Comparison of ENCODE assay signal across 24 mouse cellular contexts in the genomic region with DNA sequence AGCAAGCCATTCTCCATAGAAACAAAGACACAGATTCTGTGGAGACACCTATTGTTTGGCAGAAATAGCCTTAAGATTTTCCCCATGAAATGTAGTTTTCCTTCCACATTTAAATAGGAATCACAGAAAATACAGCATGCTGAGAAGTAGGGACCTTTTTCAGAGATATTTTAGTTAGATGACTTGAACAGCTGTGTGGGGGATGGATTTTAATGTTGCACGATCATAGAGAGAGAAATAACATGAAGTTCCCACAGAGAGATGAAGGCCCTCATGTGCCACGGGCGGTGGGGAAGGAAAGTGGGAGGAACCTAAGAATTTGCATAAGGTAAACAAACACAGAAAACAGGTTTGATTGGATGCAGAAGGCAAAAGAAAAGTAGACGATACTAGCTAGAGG.
"Had no signal": no experiment of that assay in that cellular context is flagged by ENCODE, and none has a peak within 500 bp of the region (broad histone marks: within the 10 kb centered on the region; RNA-seq: fewer than 3 reads in every experiment).

No protein-coding gene starts in this region.

- ATAC-seq: hindbrain, embryonic 16.5 days; inflammation-experienced regulatory T-cells, adult 6 months; intestine, embryonic 15.5 days; intestine, postnatal 0 days had no signal

- H3K4me3 ChIP-seq: gastrocnemius, adult 2 months; heart, adult 2 months; heart, embryonic 13.5 days; heart, embryonic 15.5 days; hindbrain, embryonic 10.5 days; hindbrain, embryonic 12.5 days; intestine, embryonic 15.5 days; limb, embryonic 10.5 days; limb, embryonic 12.5 days; liver, embryonic 13.5 days; liver, embryonic 15.5 days had no signal

- H3K27ac ChIP-seq: gastrocnemius, adult 2 months; heart, adult 2 months; heart, embryonic 13.5 days; heart, embryonic 15.5 days; hindbrain, embryonic 10.5 days; hindbrain, embryonic 12.5 days; hindbrain, embryonic 14.5 days; intestine, embryonic 15.5 days; limb, embryonic 10.5 days; limb, embryonic 12.5 days; liver, embryonic 13.5 days; liver, embryonic 15.5 days had no signal

- DNase-seq: gastrocnemius, adult 2 months; gastrocnemius, postnatal 10 days; gastrocnemius, postnatal 25 days; heart, adult 2 months; heart, postnatal 4 days; kidney, adult 18-20 months; kidney, adult 8-10 months; kidney, postnatal 10 days; kidney, postnatal 25 days; kidney, postnatal 4 days; liver; liver, embryonic 13.5 days had no signal
